Mouse (Mus musculus) midbrain, embryonic 11.5 days (tissue): ENCODE data around the gene H2-Q2. TPM values are rescaled to one million over a fixed set of nuclear protein-coding genes. Genes with fewer than 3 reads are reported as not detected.

Source experiments
- polyA plus RNA-seq: library from polyadenylated mRNA; unstranded; fragments of >200 nt; fragmentation: Nextera tagmentation; extraction: Ambion mirVana; gene quantifications from 2 replicates; pipeline ENCODE4 v1.2.1, GENCODE M21; 2014

H2-Q2 gene
- polyA plus RNA-seq, 1 experiment from 2014 or later: 0.34 TPM

Other genes with a start within 250 kb of the H2-Q2 start
- not detected in 2 replicates for gene Ly6g5c, start 234.0 kb upstream of the H2-Q2 start, polyA plus RNA-seq
- gene Ly6g5b, start 226.8 kb upstream of the H2-Q2 start, polyA plus RNA-seq: 0.86 and 1.2 TPM in 2 replicates
- gene Gpank1, start 220.8 kb upstream of the H2-Q2 start, polyA plus RNA-seq: 24.4 and 26.3 TPM in 2 replicates
- gene Csnk2b, start 220.2 kb upstream of the H2-Q2 start, polyA plus RNA-seq: 293 and 299 TPM in 2 replicates
- gene D17H6S53E, start 215.9 kb upstream of the H2-Q2 start, polyA plus RNA-seq: 7.1 and 8.1 TPM in 2 replicates
- gene Apom, start 210.2 kb upstream of the H2-Q2 start, polyA plus RNA-seq: 0.37 and 0.45 TPM in 2 replicates
- gene Bag6, start 207.1 kb upstream of the H2-Q2 start, polyA plus RNA-seq: 96.0 and 104 TPM in 2 replicates
- 138 and 153 TPM in 2 replicates for gene Prrc2a, start 177.3 kb upstream of the H2-Q2 start, polyA plus RNA-seq
- 7.8 and 8.4 TPM in 2 replicates for gene Aif1, start 166.2 kb upstream of the H2-Q2 start, polyA plus RNA-seq
- gene Lst1, start 153.8 kb upstream of the H2-Q2 start, polyA plus RNA-seq: 7.8 and 10.2 TPM in 2 replicates
- gene Ltb, start 147.8 kb upstream of the H2-Q2 start, polyA plus RNA-seq: 0.41 TPM in 1 of 2 replicates, not detected in the other
- gene Tnf, start 140.2 kb upstream of the H2-Q2 start, polyA plus RNA-seq: 0.26 TPM in 1 of 2 replicates, not detected in the other
- gene Lta, start 136.9 kb upstream of the H2-Q2 start, polyA plus RNA-seq: not detected in 2 replicates
- not detected in 2 replicates for gene Gm16181, start 121.4 kb upstream of the H2-Q2 start, polyA plus RNA-seq
- 17.0 and 17.8 TPM in 2 replicates for gene Atp6v1g2, start 108.6 kb upstream of the H2-Q2 start, polyA plus RNA-seq
- gene Nfkbil1, start 106.5 kb upstream of the H2-Q2 start, polyA plus RNA-seq: 3.3 and 4.4 TPM in 2 replicates
- gene Ddx39b, start 100.5 kb upstream of the H2-Q2 start, polyA plus RNA-seq: 649 and 657 TPM in 2 replicates
- 42.2 and 45.9 TPM in 2 replicates for gene H2-D1, start 79.5 kb upstream of the H2-Q2 start, polyA plus RNA-seq
- not detected in 2 replicates for gene H2-Q1, start 21.8 kb upstream of the H2-Q2 start, polyA plus RNA-seq
- 1.9 and 2.5 TPM in 2 replicates for gene H2-Q4, start 37.4 kb downstream of the H2-Q2 start, polyA plus RNA-seq
- gene H2-Q6, start 82.6 kb downstream of the H2-Q2 start, polyA plus RNA-seq: 0.33 and 0.93 TPM in 2 replicates
- 9.3 and 10.0 TPM in 2 replicates for gene H2-Q7, start 96.9 kb downstream of the H2-Q2 start, polyA plus RNA-seq
- gene H2-Q10, start 127.8 kb downstream of the H2-Q2 start, polyA plus RNA-seq: 0.11 and 0.12 TPM in 2 replicates
- gene Pou5f1, start 163.8 kb downstream of the H2-Q2 start, polyA plus RNA-seq: not detected in 2 replicates
- gene Tcf19, start 174.6 kb downstream of the H2-Q2 start, polyA plus RNA-seq: 56.7 and 57.7 TPM in 2 replicates
- gene Cchcr1, start 174.9 kb downstream of the H2-Q2 start, polyA plus RNA-seq: 8.9 and 10.8 TPM in 2 replicates
- 0.22 and 0.46 TPM in 2 replicates for gene Psors1c2, start 191.0 kb downstream of the H2-Q2 start, polyA plus RNA-seq
- gene Cdsn, start 209.9 kb downstream of the H2-Q2 start, polyA plus RNA-seq: 0.08 TPM in 1 of 2 replicates, not detected in the other
- gene 2300002M23Rik, start 225.2 kb downstream of the H2-Q2 start, polyA plus RNA-seq: not detected in 2 replicates